Mouse (Mus musculus): ENCODE measurements around the gene Senp3. TPM values are rescaled to one million over a fixed set of nuclear protein-coding genes. Genes with fewer than 3 reads are reported as not detected.

Senp3 gene
- polyA plus RNA-seq, 1 experiment = 5.4 TPM

DNA sequence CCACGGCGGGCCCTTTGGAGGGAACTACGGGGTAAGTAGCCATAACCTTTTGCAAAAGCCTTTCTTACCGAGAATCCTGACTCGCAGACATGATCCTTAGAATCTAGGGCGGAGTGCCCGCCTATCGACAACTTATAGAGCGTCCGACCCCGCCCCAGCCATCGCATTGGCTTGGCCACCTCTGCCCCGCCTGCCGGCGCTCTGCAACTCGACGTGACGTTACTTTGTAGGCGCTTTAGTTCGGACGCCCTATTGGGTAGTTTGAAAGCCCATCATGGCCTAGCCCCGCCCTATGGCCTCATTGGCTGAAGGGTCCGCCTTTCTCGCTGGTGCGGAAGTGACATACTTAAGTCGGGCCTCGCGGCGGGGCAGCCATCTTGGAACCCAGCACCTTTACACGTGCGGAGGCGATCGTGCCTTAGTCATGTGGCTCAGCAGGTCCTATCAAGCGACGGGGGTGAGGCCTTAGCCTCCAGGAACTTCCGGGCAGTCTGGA, 9.6 kb downstream of the Senp3 start, which contains the start of gene Eif4a1:
Eif4a1 (minus strand) TSS at position 213 of the 496 bp plus-strand sequence.
- TF ChIP-seq TAL1 (IDR thresholded peaks at IDR 0.05; ENCODE audit: low read length) = no peak
- no peak for TF ChIP-seq GATA1 (IDR thresholded peaks at IDR 0.05; ENCODE audit: low read length)
- peaks cover 85% of the 10 kb centered on the region for H3K36me3 ChIP-seq (ENCODE audit: control insufficient read depth)
- H3K4me1 ChIP-seq (ENCODE audit: control insufficient read depth) = peaks cover 67% of the 10 kb centered on the region
- H3K4me3 ChIP-seq (replicated peaks) = peak within 1 kb of the TSS; percentile 74
- no peaks in the 10 kb centered on the region for H3K9me3 ChIP-seq (ENCODE audit: control insufficient read depth, low read length)
- H3K27me3 ChIP-seq (ENCODE audit: control insufficient read depth) = no peaks in the 10 kb centered on the region

- H3K4me3 ChIP-seq (replicated peaks) = peak overlapping the region; percentile 74
- no peak for TF ChIP-seq GATA1 (IDR thresholded peaks at IDR 0.05; ENCODE audit: low read length)
- no peak for TF ChIP-seq TAL1 (IDR thresholded peaks at IDR 0.05; ENCODE audit: low read length)
- H3K36me3 ChIP-seq (ENCODE audit: control insufficient read depth) = peaks cover 84% of the 10 kb centered on the region
- H3K4me1 ChIP-seq (ENCODE audit: control insufficient read depth) = peaks cover 67% of the 10 kb centered on the region
- H3K27me3 ChIP-seq (ENCODE audit: control insufficient read depth) = no peaks in the 10 kb centered on the region
- H3K9me3 ChIP-seq (ENCODE audit: control insufficient read depth, low read length) = no peaks in the 10 kb centered on the region
Measured at GRCm38 (mm10) chr11:69671726-69672124, 10.2 kb downstream of the Senp3 start.

- no peaks in the 10 kb centered on the region for H3K27me3 ChIP-seq (ENCODE audit: control insufficient read depth)
- H3K9me3 ChIP-seq (ENCODE audit: control insufficient read depth, low read length) = no peaks in the 10 kb centered on the region
- H3K36me3 ChIP-seq (ENCODE audit: control insufficient read depth) = peaks cover 84% of the 10 kb centered on the region
- peak overlapping the region; percentile 74 for H3K4me3 ChIP-seq (replicated peaks)
- TF ChIP-seq TAL1 (IDR thresholded peaks at IDR 0.05; ENCODE audit: low read length) (no peak), GATA1 (IDR thresholded peaks at IDR 0.05; ENCODE audit: low read length) (no peak)
- H3K4me1 ChIP-seq (ENCODE audit: control insufficient read depth) = peaks cover 68% of the 10 kb centered on the region
Measured at GRCm38 (mm10) chr11:69670786-69671725, 10.8 kb downstream of the Senp3 start.

GRCm38 (mm10) chr11:69666665-69667005, 15.2 kb downstream of the Senp3 start:
- Histone ChIP-seq H3K27me3 (ENCODE audit: control insufficient read depth) (no peaks in the 10 kb centered on the region), H3K9me3 (ENCODE audit: control insufficient read depth, low read length) (no peaks in the 10 kb centered on the region), H3K4me3 (replicated peaks) (no peak overlapping the region), H3K4me1 (ENCODE audit: control insufficient read depth) (peaks cover 73% of the 10 kb centered on the region), H3K36me3 (ENCODE audit: control insufficient read depth) (peaks cover 82% of the 10 kb centered on the region)
- no peak for TF ChIP-seq TAL1 (IDR thresholded peaks at IDR 0.05; ENCODE audit: low read length)
- TF ChIP-seq GATA1 (IDR thresholded peaks at IDR 0.05; ENCODE audit: low read length) = no peak

DNA sequence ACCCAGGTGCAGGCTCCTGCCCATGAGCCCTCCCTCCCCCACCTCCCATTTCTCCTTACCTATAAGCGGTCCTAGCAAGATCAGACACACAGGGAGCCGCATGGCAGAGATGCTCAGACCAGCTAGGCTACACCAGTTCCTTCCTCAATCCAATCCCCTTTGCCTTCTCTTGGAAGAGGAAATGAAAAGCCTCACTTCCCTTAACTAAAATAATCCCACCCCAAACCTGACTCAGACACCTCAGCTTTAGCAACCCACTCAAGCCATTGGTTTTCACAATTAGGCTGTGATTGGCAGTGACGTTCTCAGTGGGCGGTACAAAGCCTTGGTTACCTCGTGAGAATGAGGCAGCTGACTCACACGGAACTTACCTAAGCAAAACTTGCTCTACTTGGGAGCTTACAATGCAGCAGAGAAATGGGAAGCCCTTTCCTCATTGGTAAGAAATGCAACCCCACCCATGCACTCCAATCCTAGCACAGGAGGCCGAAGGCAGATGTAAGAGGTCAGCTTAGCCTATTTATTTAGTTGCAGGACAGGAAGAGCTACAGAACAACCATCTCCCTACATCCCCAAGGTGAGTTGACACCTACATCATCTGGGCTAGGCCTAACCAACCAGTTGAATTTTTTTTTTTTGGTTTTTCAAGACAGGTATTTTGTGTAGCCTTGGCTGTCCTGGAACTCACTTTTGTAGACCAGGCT, 15.8 kb downstream of the Senp3 start, which contains the start of gene Cd68:
Cd68 (minus strand) TSS at position 193 of the 704 bp plus-strand sequence.
- H3K9me3 ChIP-seq (ENCODE audit: control insufficient read depth, low read length) = no peaks in the 10 kb centered on the region
- H3K36me3 ChIP-seq (ENCODE audit: control insufficient read depth) = peaks cover 81% of the 10 kb centered on the region
- no peak within 1 kb of the TSS for H3K4me3 ChIP-seq (replicated peaks)
- no peaks in the 10 kb centered on the region for H3K27me3 ChIP-seq (ENCODE audit: control insufficient read depth)
- peaks cover 76% of the 10 kb centered on the region for H3K4me1 ChIP-seq (ENCODE audit: control insufficient read depth)
- TF ChIP-seq GATA1 (IDR thresholded peaks at IDR 0.05; ENCODE audit: low read length) = no peak
- TF ChIP-seq TAL1 (IDR thresholded peaks at IDR 0.05; ENCODE audit: low read length) = no peak

DNA sequence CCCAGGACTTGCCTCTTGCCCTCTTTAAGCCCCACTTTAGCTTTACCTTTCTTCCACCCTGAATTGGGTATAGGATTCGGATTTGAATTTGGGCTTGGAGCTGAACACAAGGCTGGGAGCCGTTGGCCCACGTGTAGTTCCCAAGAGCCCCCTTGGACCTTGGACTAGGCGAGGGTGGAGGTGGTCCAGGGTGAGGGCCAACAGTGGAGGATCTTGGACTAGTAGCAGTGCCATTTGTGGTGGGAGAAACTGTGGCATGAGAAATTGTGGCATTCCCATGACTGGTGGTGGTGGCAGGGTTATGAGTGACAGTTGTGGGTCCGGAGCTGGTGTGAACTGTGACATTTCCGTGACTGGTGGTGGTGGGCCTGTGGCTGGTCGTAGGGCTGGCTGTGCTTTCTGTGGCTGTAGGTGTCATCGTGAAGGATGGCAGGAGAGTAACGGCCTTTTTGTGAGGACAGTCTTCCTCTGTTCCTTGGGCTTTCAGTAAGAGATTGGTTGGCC, 16.4 kb downstream of the Senp3 start:
- H3K36me3 ChIP-seq (ENCODE audit: control insufficient read depth) = peaks cover 75% of the 10 kb centered on the region
- no peak overlapping the region for H3K4me3 ChIP-seq (replicated peaks)
- H3K9me3 ChIP-seq (ENCODE audit: control insufficient read depth, low read length) = no peaks in the 10 kb centered on the region
- TF ChIP-seq TAL1 (IDR thresholded peaks at IDR 0.05; ENCODE audit: low read length) (no peak), GATA1 (IDR thresholded peaks at IDR 0.05; ENCODE audit: low read length) (no peak)
- no peaks in the 10 kb centered on the region for H3K27me3 ChIP-seq (ENCODE audit: control insufficient read depth)
- H3K4me1 ChIP-seq (ENCODE audit: control insufficient read depth) = peaks cover 75% of the 10 kb centered on the region

- no peak for TF ChIP-seq TAL1 (IDR thresholded peaks at IDR 0.05; ENCODE audit: low read length)
- no peak for TF ChIP-seq GATA1 (IDR thresholded peaks at IDR 0.05; ENCODE audit: low read length)
- Histone ChIP-seq H3K27me3 (ENCODE audit: control insufficient read depth) (no peaks in the 10 kb centered on the region), H3K4me1 (ENCODE audit: control insufficient read depth) (peaks cover 75% of the 10 kb centered on the region), H3K4me3 (replicated peaks) (no peak overlapping the region), H3K9me3 (ENCODE audit: control insufficient read depth, low read length) (no peaks in the 10 kb centered on the region), H3K36me3 (ENCODE audit: control insufficient read depth) (peaks cover 75% of the 10 kb centered on the region)
Measured at GRCm38 (mm10) chr11:69664841-69665240, 17.0 kb downstream of the Senp3 start.

DNA sequence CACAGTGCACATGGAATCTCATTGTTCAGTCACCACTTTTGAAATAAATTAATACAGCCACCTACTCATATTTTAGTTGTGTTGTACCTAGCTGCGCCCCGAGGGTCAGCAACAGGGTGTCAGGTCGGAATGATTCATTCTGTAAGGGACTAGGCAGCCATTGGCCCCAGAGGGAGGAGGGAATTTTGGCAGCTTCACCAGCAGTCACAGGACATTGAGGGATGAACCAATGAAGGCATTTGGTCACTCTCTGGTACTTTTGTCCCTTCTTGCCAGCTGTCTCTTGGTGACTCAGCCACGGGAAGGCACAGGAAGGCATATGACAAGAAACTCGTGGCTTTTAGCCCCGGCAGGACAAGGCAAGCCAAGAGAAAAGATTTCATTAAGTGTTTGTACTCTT, 18.1 kb downstream of the Senp3 start:
- Histone ChIP-seq H3K9me3 (ENCODE audit: control insufficient read depth, low read length) (no peaks in the 10 kb centered on the region), H3K4me1 (ENCODE audit: control insufficient read depth) (peaks cover 66% of the 10 kb centered on the region), H3K27me3 (ENCODE audit: control insufficient read depth) (no peaks in the 10 kb centered on the region), H3K36me3 (ENCODE audit: control insufficient read depth) (peaks cover 70% of the 10 kb centered on the region), H3K4me3 (replicated peaks) (peak overlapping the region; percentile 87)
- TF ChIP-seq TAL1 (IDR thresholded peaks at IDR 0.05; ENCODE audit: low read length) (no peak), GATA1 (IDR thresholded peaks at IDR 0.05; ENCODE audit: low read length) (no peak)

Data from erythroblast, embryonic 14.5 days (primary cell).